Mouse (Mus musculus) myocyte (in vitro differentiated cells): ENCODE measurements at regions not wholly inside any gene's neighbourhood (a gene's known extent, or its start where the extent isn't known, plus 50 kb on each side); places are given as distances from the start of the nearest gene placed in this dataset.

Source experiments
- E2F4 ChIP-seq: IDR thresholded peaks from one replicate; pipeline ENCODE4 v1.6.1; 2011; ENCODE audit warnings: mild to moderate bottlenecking, control low read depth, moderate library complexity; ENCODE audit not compliant: insufficient read depth
- MYOD1 ChIP-seq, 3 experiments: IDR thresholded peaks; one replicate each; pipeline ENCODE4 v1.6.1; 2011; ENCODE audit warnings: control low read depth in 2 of 3, low read depth in 2 of 3, mild to moderate bottlenecking in 2 of 3, moderate library complexity in 1 of 3; ENCODE audit not compliant: insufficient read length in 2 of 3, control insufficient read depth in 1 of 3
- MYOG ChIP-seq, 3 experiments: IDR thresholded peaks; one replicate each; pipeline ENCODE4 v1.6.1; 2011; ENCODE audit warnings: control low read depth in 2 of 3, low read depth in 2 of 3, mild to moderate bottlenecking in 2 of 3; ENCODE audit not compliant: insufficient read length in 2 of 3, control insufficient read depth in 1 of 3, insufficient read depth in 1 of 3
- POLR2A ChIP-seq: IDR thresholded peaks from one replicate; pipeline ENCODE4 v1.6.1; 2011; ENCODE audit warnings: low read depth, mild to moderate bottlenecking, control low read depth, moderate library complexity; ENCODE audit not compliant: insufficient read length
- POLR2AphosphoS2 ChIP-seq: IDR thresholded peaks from one replicate; pipeline ENCODE4 v1.6.1; 2011; ENCODE audit warnings: low read depth, control low read depth; ENCODE audit not compliant: insufficient read length
- TCF12 ChIP-seq: IDR thresholded peaks from one replicate; pipeline ENCODE4 v1.6.1; 2011; ENCODE audit warnings: mild to moderate bottlenecking, control low read depth; ENCODE audit not compliant: poor library complexity, insufficient read depth, severe bottlenecking
- USF1 ChIP-seq: IDR thresholded peaks from one replicate; pipeline ENCODE4 v1.6.1; 2011; ENCODE audit warnings: low read depth, mild to moderate bottlenecking, control low read depth, moderate library complexity

DNA sequence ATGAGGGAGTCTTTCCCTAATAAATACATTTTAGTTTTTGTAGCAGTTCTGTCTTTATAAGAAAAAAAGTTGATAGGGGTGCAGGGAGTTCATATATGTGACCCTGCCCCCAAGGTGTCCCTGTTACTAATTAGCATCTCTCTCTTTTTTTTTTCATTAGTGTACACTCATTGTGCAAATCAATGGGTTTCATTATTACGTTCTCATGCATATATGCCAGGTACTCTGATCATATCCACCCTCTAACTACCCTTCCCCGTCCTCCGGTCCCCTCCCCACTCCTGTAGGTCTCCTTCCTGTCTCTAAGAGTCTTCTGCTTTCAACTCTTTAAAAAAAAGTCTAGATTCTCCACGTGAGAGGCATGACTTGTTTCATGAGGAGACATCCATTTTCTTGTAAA, 63.9 kb upstream of the Ccnd2 start:
- TF ChIP-seq MYOD1 (IDR thresholded peaks at IDR 0.05; ENCODE audit: control insufficient read depth in 1 of 3, insufficient read length in 2 of 3, low read depth in 2 of 3) (no peak), POLR2A (no peak), USF1 (no peak), POLR2AphosphoS2 (no peak), E2F4 (no peak), TCF12 (no peak), MYOG (IDR thresholded peaks at IDR 0.05; ENCODE audit: control insufficient read depth in 1 of 3, insufficient read depth in 1 of 3, insufficient read length in 2 of 3, low read depth in 2 of 3) (no peak)
